Mouse (Mus musculus): Measurements from ENCODE around the gene Cish. TPM values are rescaled to one million over a fixed set of nuclear protein-coding genes. Genes with fewer than 3 reads are reported as not detected.

Gene Cish
- polyA plus RNA-seq, 1 experiment from 2014 or later = 14.7 TPM

DNA sequence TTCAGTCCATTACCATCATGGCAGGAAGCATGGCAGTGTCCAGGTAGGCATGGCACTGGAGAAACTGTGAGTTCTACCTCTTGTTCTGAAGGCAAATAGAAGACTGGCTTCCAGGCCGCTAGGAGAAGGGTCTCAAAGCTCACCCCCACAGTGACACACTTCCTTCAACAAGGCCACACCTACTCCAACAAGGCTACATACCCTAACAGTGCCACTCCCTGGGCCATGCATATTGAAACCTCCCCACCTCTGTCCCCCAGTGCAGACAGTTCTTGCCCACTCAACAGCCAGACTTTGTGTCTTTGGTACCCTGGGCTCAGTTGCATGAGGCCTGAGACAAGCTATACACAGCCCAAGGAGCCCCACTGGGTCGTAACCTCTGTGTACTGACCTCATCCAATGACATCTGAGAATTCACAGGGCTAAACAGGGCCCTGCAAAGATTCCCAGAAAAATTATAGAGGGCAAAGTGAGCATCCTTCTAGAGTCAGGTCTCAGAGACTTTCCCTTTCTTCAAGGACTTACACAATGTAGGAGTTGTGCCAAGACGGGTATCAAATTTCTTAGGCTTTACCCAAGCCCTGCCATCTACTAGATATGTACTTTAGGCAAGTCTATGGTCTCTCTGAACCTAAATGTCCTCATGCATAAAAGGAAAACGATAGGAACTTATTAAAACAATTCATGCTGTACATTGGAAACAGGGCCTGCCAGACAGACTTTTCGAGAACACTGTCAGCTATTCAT is 14.4 kb upstream of the Cish start:
- H3K4me1 ChIP-seq (ENCODE audit: control insufficient read depth in 2 of 2, insufficient read depth in 2 of 2, low read length in 2 of 2) = peaks cover 12 to 20% of the 10 kb centered on the region in 2 experiments
- no peaks in the 10 kb centered on the region for H3K27me3 ChIP-seq (ENCODE audit: control insufficient read depth, insufficient read depth, low read length)
- no peak overlapping the region for H3K4me2 ChIP-seq (ENCODE audit: low read length)
- H3K9ac ChIP-seq (ENCODE audit: low read length) = no peak overlapping the region
- ATAC-seq (ENCODE audit: insufficient number of reproducible peaks, insufficient read depth, low FRiP score, low read depth) = no peak
- no peaks in the 10 kb centered on the region for H3K36me3 ChIP-seq (ENCODE audit: control insufficient read depth, insufficient read depth, low read length)
- 87% methylated on average over 5 of the region's 5 CpGs for WGBS
- H3K4me3 ChIP-seq (ENCODE audit: control insufficient read depth in 1 of 2, insufficient read depth in 1 of 2, low read depth in 1 of 2, low read length in 2 of 2) = no peak overlapping the region
- H3K27ac ChIP-seq (replicated peaks in 1 of 2; ENCODE audit: control insufficient read depth in 1 of 2, insufficient read depth in 1 of 2, low read depth in 2 of 2, low read length in 2 of 2) = no peak overlapping the region
- no peaks in the 10 kb centered on the region for H3K9me3 ChIP-seq (ENCODE audit: control insufficient read depth, low read length)

DNA sequence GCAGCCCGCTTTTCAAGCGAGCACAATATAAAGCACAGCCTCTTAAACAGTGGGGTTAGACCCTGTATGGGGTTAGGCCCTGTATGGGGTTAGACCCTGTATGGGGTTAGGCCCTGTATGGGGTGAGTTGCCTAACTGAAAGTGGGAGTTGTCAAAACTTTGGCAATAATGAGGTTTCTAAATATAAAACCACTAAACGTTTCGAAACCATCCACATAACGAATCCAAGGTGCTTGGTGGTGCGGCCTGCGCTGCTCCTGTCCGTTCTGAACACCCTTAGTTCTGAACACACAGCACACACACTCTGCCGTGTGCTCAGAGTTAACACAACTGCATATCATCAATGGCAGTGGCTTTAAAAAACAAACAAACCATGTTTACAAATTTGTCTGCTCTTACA is 12.9 kb upstream of the Cish start:
- Histone ChIP-seq H3K9me3 (ENCODE audit: control insufficient read depth, low read length) (no peaks in the 10 kb centered on the region), H3K27ac (replicated peaks in 1 of 2; ENCODE audit: control insufficient read depth in 1 of 2, insufficient read depth in 1 of 2, low read depth in 2 of 2, low read length in 2 of 2) (no peak overlapping the region), H3K27me3 (ENCODE audit: control insufficient read depth, insufficient read depth, low read length) (no peaks in the 10 kb centered on the region), H3K4me1 (ENCODE audit: control insufficient read depth in 2 of 2, insufficient read depth in 2 of 2, low read length in 2 of 2) (peaks cover 13 to 20% of the 10 kb centered on the region in 2 experiments), H3K9ac (ENCODE audit: low read length) (no peak overlapping the region), H3K36me3 (ENCODE audit: control insufficient read depth, insufficient read depth, low read length) (no peaks in the 10 kb centered on the region), H3K4me3 (ENCODE audit: control insufficient read depth in 1 of 2, insufficient read depth in 1 of 2, low read depth in 1 of 2, low read length in 2 of 2) (no peak overlapping the region), H3K4me2 (ENCODE audit: low read length) (no peak overlapping the region)
- WGBS = 89% methylated on average over 9 of the region's 9 CpGs
- ATAC-seq (ENCODE audit: insufficient number of reproducible peaks, insufficient read depth, low FRiP score, low read depth) = no peak

DNA sequence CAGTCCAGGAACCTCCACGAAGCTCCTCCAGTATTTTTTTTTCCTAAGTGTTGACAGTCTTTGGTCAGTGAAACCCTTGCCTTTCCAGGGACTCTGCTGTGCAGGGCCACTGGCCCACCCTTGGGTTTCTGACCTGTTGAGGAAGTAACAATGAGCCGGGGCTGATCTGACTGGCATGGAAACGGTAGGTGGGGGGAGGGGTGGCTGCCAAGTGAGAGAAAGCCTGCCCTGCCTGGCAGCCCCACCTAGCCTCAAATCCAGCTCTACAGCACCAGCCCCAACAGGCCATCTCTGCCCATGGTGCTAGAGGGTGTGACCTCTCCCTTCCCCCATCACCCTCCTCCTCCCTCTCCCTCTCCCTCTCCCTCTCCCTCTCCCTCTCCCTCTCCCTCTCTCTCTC is 10.8 kb upstream of the Cish start:
- Histone ChIP-seq H3K4me3 (ENCODE audit: control insufficient read depth in 1 of 2, insufficient read depth in 1 of 2, low read depth in 1 of 2, low read length in 2 of 2) (no peak overlapping the region), H3K4me2 (ENCODE audit: low read length) (no peak overlapping the region), H3K9me3 (ENCODE audit: control insufficient read depth, low read length) (no peaks in the 10 kb centered on the region), H3K4me1 (ENCODE audit: control insufficient read depth in 2 of 2, insufficient read depth in 2 of 2, low read length in 2 of 2) (peaks cover 7 to 16% of the 10 kb centered on the region in 2 experiments; a peak in 3 of 4 replicates), H3K27me3 (ENCODE audit: control insufficient read depth, insufficient read depth, low read length) (no peaks in the 10 kb centered on the region), H3K9ac (ENCODE audit: low read length) (no peak overlapping the region), H3K36me3 (ENCODE audit: control insufficient read depth, insufficient read depth, low read length) (no peaks in the 10 kb centered on the region), H3K27ac (replicated peaks in 1 of 2; ENCODE audit: control insufficient read depth in 1 of 2, insufficient read depth in 1 of 2, low read depth in 2 of 2, low read length in 2 of 2) (no peak overlapping the region)
- ATAC-seq (ENCODE audit: insufficient number of reproducible peaks, insufficient read depth, low FRiP score, low read depth) = no peak
- 16% methylated on average over 3 of the region's 3 CpGs for WGBS

DNA sequence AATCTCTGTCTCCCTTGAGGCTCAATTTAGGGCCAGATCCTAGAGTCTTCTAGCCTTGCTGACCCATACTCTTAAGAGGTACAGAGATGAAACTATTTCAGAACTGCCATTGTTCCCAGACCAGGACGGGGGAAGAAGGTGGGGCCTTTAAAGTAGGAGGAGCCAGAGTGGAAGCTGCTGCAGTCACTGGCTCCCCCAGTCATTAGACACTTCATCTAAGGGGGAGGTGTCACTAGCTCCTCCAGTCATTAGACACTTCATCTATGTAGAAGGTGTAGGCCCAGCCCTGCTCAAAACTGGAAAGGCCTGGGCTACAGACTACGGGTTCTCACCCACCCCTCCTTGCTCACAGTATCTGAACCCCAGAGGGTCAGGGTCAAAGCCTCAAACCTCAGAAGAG is 8.5 kb upstream of the Cish start:
- Histone ChIP-seq H3K4me3 (ENCODE audit: control insufficient read depth in 1 of 2, insufficient read depth in 1 of 2, low read depth in 1 of 2, low read length in 2 of 2) (no peak overlapping the region), H3K27ac (replicated peaks in 1 of 2; ENCODE audit: control insufficient read depth in 1 of 2, insufficient read depth in 1 of 2, low read depth in 2 of 2, low read length in 2 of 2) (no peak overlapping the region), H3K4me2 (ENCODE audit: low read length) (no peak overlapping the region), H3K9ac (ENCODE audit: low read length) (no peak overlapping the region), H3K9me3 (ENCODE audit: control insufficient read depth, low read length) (no peaks in the 10 kb centered on the region), H3K4me1 (ENCODE audit: control insufficient read depth in 2 of 2, insufficient read depth in 2 of 2, low read length in 2 of 2) (peaks cover 4 to 17% of the 10 kb centered on the region in 2 experiments; a peak in 3 of 4 replicates), H3K36me3 (ENCODE audit: control insufficient read depth, insufficient read depth, low read length) (no peaks in the 10 kb centered on the region), H3K27me3 (ENCODE audit: control insufficient read depth, insufficient read depth, low read length) (no peaks in the 10 kb centered on the region)
- 76% methylated on average over 2 of the region's 2 CpGs for WGBS
- ATAC-seq (ENCODE audit: insufficient number of reproducible peaks, insufficient read depth, low FRiP score, low read depth) = no peak

DNA sequence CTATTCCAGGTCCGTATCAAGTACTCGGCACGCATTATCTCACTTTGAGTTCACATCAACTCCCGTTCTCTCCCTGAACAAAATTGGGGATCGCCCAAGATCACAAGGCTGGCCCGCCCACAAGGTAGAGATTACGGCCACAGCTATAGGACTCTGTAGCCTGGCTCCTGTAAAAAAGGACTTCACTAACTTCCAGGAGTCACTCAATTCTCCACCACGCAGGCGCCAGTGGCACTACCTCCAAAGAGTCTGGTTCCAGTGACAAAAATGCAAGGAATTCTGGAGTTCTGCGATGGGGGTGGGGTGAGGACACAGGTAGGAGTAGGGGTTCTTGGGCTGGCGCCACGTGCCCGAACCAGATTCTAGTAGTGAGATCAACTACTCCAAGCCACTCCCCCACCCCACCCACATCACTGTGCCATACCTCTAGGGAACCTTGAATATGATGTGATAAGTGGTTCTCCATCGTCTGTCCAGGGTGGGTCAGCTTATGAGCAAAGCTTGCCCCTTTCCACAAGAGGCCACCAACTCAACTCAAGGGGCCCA is 7.6 kb upstream of the Cish start:
- peak overlapping the region; percentile 90; the same call in 1 of the 2 replicates for H3K4me2 ChIP-seq (ENCODE audit: low read length)
- no peak overlapping the region for H3K27ac ChIP-seq (replicated peaks in 1 of 2; ENCODE audit: control insufficient read depth in 1 of 2, insufficient read depth in 1 of 2, low read depth in 2 of 2, low read length in 2 of 2)
- peaks cover 4 to 17% of the 10 kb centered on the region in 2 experiments; a peak in 3 of 4 replicates for H3K4me1 ChIP-seq (ENCODE audit: control insufficient read depth in 2 of 2, insufficient read depth in 2 of 2, low read length in 2 of 2)
- ATAC-seq (ENCODE audit: insufficient number of reproducible peaks, insufficient read depth, low FRiP score, low read depth) = no peak
- H3K9me3 ChIP-seq (ENCODE audit: control insufficient read depth, low read length) = no peaks in the 10 kb centered on the region
- H3K36me3 ChIP-seq (ENCODE audit: control insufficient read depth, insufficient read depth, low read length) = no peaks in the 10 kb centered on the region
- H3K9ac ChIP-seq (ENCODE audit: low read length) = no peak overlapping the region
- H3K27me3 ChIP-seq (ENCODE audit: control insufficient read depth, insufficient read depth, low read length) = no peaks in the 10 kb centered on the region
- no peak overlapping the region for H3K4me3 ChIP-seq (ENCODE audit: control insufficient read depth in 1 of 2, insufficient read depth in 1 of 2, low read depth in 1 of 2, low read length in 2 of 2)
- WGBS = 73% methylated on average over 14 of the region's 14 CpGs

DNA sequence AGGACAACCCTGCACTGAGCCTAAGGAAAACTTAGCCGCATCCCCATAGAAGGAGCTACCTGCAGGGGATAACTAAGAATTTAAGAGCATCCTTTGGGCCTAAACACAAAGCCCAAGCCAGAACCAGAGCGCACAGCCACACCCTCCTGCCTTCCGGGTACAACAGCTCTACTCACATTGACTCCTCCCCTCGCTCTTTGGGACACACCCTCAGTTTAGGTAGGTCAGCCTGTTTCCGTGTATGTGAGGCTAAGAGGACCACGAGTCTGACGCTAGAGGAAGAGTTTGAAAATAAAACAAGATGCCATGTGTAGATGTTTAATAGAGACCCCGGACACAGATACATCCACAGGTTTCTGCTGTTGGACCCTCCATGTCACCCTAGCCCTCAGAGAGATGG is 7.1 kb upstream of the Cish start:
- H3K9ac ChIP-seq (ENCODE audit: low read length) = peak overlapping the region; percentile 73
- no peaks in the 10 kb centered on the region for H3K27me3 ChIP-seq (ENCODE audit: control insufficient read depth, insufficient read depth, low read length)
- 32% methylated on average over 8 of the region's 8 CpGs for WGBS
- no peaks in the 10 kb centered on the region for H3K9me3 ChIP-seq (ENCODE audit: control insufficient read depth, low read length)
- peaks cover 4 to 17% of the 10 kb centered on the region in 2 experiments; a peak in 3 of 4 replicates for H3K4me1 ChIP-seq (ENCODE audit: control insufficient read depth in 2 of 2, insufficient read depth in 2 of 2, low read length in 2 of 2)
- H3K27ac ChIP-seq (replicated peaks in 1 of 2; ENCODE audit: control insufficient read depth in 1 of 2, insufficient read depth in 1 of 2, low read depth in 2 of 2, low read length in 2 of 2) = peak overlapping the region in 1 of 2 experiments; percentile 35; a peak in 1 of 4 replicates
- H3K4me2 ChIP-seq (ENCODE audit: low read length) = peak overlapping the region; percentile 90
- no peak for ATAC-seq (ENCODE audit: insufficient number of reproducible peaks, insufficient read depth, low FRiP score, low read depth)
- H3K4me3 ChIP-seq (ENCODE audit: control insufficient read depth in 1 of 2, insufficient read depth in 1 of 2, low read depth in 1 of 2, low read length in 2 of 2) = peak overlapping the region; percentile 55 to 56
- H3K36me3 ChIP-seq (ENCODE audit: control insufficient read depth, insufficient read depth, low read length) = no peaks in the 10 kb centered on the region

DNA sequence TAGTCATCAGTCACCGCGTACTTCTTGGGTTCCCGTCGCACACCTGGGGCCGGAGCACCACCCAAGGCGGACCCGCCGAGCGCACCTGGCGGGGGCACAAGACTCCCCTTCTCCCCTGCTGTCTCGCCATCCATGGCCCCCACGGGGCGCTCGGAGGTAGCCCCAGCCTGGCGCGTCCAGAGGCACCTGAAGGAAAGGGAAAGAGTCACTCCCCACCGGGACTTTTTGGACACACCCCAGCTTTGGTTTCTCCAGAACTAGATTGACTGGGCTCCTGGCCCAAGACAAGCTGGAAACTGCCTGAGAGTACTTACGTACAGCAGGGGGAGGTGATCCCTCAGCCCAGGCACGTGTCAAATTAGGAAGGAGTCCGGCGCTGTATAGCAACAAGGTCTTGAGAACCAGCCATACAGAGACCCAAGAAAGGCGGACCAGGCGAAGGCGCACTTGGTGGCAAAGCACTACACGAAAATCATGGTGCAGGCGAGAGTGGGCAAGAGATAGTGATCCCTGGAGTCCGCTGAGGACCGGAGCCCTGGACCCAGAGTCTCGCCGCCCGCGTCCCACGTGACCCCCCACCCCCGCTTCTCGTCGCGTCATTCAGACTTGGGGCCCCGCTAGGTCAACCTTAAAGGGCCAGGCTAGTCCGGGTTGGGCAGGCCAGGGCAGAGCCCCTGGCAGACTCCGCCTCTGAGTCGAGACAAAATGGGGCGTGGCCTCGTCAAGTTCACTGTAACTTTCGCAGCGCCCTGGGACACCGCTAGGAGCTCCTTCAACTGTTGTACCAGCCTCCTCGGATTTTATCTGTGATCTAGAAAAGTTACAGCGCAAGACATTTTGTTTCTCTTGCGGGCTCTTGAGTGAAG is 6.4 kb upstream of the Cish start, which contains the start of gene Mapkapk3:
Gene Mapkapk3 (minus strand): TSS at position 667 of the 866 bp plus-strand sequence.
- WGBS = 2% methylated on average over 49 of the region's 49 CpGs
- Histone ChIP-seq H3K9me3 (ENCODE audit: control insufficient read depth, low read length) (no peaks in the 10 kb centered on the region), H3K4me1 (ENCODE audit: control insufficient read depth in 2 of 2, insufficient read depth in 2 of 2, low read length in 2 of 2) (peaks cover 5 to 18% of the 10 kb centered on the region in 2 experiments), H3K27me3 (ENCODE audit: control insufficient read depth, insufficient read depth, low read length) (no peaks in the 10 kb centered on the region), H3K27ac (replicated peaks in 1 of 2; ENCODE audit: control insufficient read depth in 1 of 2, insufficient read depth in 1 of 2, low read depth in 2 of 2, low read length in 2 of 2) (peak within 1 kb of the TSS in 1 of 2 experiments; percentile 35; a peak in 1 of 4 replicates), H3K4me2 (ENCODE audit: low read length) (peak within 1 kb of the TSS; percentile 90), H3K9ac (ENCODE audit: low read length) (peak within 1 kb of the TSS; percentile 73), H3K36me3 (ENCODE audit: control insufficient read depth, insufficient read depth, low read length) (no peaks in the 10 kb centered on the region), H3K4me3 (ENCODE audit: control insufficient read depth in 1 of 2, insufficient read depth in 1 of 2, low read depth in 1 of 2, low read length in 2 of 2) (peak within 1 kb of the TSS; percentile 55 to 56)
- ATAC-seq (ENCODE audit: insufficient number of reproducible peaks, insufficient read depth, low FRiP score, low read depth) = peak; percentile 86
